Mouse (Mus musculus): ENCODE measurements around the gene Uchl1.

DNA sequence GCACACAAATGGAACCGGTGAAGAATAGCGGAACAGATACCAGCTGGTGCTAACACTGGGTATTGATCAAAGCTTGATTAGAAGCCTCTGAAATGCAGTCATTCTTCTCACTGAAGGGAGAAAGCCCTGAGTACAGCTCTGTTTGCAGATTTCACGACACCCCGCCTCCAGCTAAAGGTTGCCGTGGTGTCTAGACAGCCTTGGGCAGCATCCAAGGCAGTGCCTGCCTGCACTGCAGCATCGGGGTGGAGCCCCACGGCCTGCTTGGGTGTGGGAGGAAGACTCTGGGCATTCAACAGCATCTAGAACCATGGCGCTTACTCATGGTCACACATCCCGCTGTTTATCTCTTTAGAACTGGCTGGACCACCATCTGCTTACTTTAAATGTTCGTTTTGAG, 3.3 kb downstream of the Uchl1 start:
- no peak for TF ChIP-seq ZNF384 (IDR thresholded peaks at IDR 0.05; ENCODE audit: low read depth, low read length)
- TF ChIP-seq TAL1 (IDR thresholded peaks at IDR 0.05; ENCODE audit: low read length), result no peak
- TF ChIP-seq GATA1 (IDR thresholded peaks at IDR 0.05; ENCODE audit: low read depth, low read length), result no peak
- TF ChIP-seq ZC3H11A (IDR thresholded peaks at IDR 0.05; ENCODE audit: low read depth, low read length), result no peak
- no peak for TF ChIP-seq CHD2 (IDR thresholded peaks at IDR 0.05; ENCODE audit: low read length)
- no peak for TF ChIP-seq NELFE (IDR thresholded peaks at IDR 0.05; ENCODE audit: low read depth, low read length)
- no peak for TF ChIP-seq CTCF (IDR thresholded peaks at IDR 0.05 in 2 of 3, conservative IDR thresholded peaks at IDR 0.05 in 1 of 3; ENCODE audit: control insufficient read depth in 1 of 3, insufficient read depth in 1 of 3, low read depth in 2 of 3, low read length in 3 of 3, poor library complexity in 1 of 3, severe bottlenecking in 1 of 3)
- no peak for TF ChIP-seq USF1 (IDR thresholded peaks at IDR 0.05; ENCODE audit: low read depth, low read length)
- TF ChIP-seq SMC3 (IDR thresholded peaks at IDR 0.05; ENCODE audit: low read depth, low read length), result no peak
- TF ChIP-seq KAT2A (conservative IDR thresholded peaks at IDR 0.05; ENCODE audit: low read depth, low read length), result no peak
- TF ChIP-seq MYB (IDR thresholded peaks at IDR 0.05; ENCODE audit: low read depth, low read length), result no peak
- no peak for TF ChIP-seq JUND (IDR thresholded peaks at IDR 0.05; ENCODE audit: low read depth, low read length)
- no peak for TF ChIP-seq POLR2AphosphoS2 (IDR thresholded peaks at IDR 0.05; ENCODE audit: low read length)
